Mouse (Mus musculus) spleen, adult 2 months (tissue): ENCODE data around the gene Orc3.

Source experiments
- CTCF ChIP-seq: fragments of 200-500 bp; IDR thresholded peaks from 2 replicates; pipeline ENCODE4 v1.5.1; 2011; ENCODE audit warnings: mild to moderate bottlenecking, inconsistent platforms; ENCODE audit not compliant: insufficient read depth, insufficient read length, insufficient replicate concordance; ENCODE audit errors: extremely low read depth
- POLR2A ChIP-seq: fragments of 200-500 bp; IDR thresholded peaks from 2 replicates; pipeline ENCODE4 v1.6.1; 2011; ENCODE audit warnings: low read depth, low read length, inconsistent platforms

DNA sequence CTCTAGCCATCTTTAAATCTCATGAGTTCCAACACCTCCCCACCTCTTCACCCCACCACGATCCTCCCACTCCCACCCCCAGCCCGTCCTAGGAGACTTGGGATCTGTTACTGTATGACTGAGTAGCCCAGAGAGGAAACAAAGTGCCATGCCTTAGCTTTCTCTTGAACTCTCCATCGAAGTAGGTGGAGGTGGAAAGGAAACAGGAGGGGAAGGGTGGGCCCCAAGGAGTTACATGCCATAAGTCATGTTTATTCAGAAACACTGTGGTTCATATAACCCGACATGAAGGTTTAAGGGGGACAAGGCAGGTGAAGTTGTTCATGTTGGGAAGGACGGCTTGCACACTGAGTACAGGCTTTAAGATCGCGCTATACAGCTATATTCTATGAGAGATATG lies 22.6 kb upstream of the Orc3 start:
- TF ChIP-seq CTCF (no peak), POLR2A (no peak)
